Mouse (Mus musculus): ENCODE data around the gene Tinf2. TPM values are rescaled to one million over a fixed set of nuclear protein-coding genes. Genes with fewer than 3 reads are reported as not detected.

Tinf2 gene
- 66.3 TPM for polyA plus RNA-seq (2017; shearing (Covaris generic))

DNA sequence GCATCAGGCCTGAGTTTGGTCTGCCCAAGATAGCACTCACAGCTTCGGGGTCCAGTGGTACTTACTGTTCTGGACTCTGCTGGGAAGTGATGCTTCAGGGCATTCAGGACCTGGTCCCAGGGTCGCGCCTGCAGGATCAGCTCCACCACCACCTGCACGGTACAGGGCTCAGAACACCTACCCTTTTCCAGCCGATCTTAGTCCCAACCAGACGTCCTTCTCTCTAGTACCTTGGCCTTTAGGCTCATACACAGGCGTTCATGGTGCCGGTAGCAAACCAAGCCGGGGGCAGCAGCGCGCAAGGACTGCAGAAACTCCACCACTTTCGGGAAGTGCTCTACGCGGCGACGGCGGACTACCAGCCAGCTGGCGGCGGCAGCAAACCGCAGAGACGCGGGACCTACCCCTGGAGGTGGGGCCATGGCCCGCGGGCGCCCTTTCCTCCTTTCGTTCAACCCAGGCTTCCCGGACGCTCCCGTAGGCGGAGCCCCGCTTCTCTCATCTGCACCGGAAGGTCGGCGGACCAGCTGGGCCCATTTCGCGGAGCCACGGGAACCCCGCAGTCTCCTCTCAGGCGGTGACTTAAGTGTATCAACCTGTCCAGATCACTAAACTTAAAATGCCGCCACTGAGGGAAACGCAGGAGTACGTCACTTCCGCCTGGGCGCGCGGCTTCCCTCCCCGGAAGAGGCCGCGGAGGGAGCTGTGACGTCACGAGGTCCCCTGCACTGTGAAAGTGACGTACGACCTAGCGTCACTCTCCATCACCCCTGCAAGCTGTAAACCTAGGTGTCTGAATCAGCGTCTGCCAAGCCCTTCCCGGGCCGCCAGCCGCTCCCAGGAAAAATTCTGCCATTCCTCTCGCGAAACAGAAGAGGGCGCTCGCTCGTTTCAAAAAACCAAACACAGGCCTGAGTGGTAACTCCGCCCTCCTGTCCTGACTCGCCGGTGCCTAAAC is at the start of gene Tinf2:
TSS of gene Tinf2 (minus strand) at position 661 of the 958 bp plus-strand sequence.

DNA sequence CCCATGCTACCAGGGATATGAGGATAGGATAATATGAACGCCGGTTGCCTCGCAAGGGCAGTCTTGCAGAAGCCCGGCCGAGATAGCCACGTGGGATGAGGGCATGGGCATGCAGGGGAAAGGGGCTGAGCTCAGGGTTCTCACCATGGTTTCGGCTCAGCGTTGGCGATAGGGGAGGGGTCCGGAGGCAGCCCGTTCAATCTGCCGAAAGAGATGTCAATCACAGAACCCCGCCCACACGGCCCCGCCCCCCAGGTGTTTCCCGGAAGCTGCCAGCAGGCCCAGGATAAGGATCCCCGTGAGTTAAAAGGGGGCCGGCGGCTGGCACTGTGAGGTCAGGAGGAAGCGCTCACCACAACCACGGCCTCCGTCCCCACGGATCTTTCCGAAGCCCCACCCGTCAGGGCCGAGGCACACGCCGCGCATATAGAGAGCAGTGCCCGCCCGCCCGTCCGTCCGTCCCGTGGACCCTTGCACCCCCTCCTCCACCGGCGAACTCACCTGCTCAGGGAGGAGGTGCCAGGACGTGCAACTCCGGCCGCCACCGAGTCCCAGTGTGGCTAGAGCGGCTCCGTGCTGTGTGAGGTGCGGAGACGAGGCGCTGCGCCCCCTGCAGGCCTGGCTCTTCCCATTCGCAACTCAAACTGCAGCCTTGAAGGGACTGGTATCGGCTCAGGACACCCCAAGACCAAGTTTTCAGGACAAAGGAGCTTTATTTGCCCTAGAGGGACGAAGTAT is 40.2 kb upstream of the Tinf2 start, which contains the start of gene Rabggta:
TSS of gene Rabggta (minus strand) at position 564 of the 738 bp plus-strand sequence.

GRCm38 (mm10) chr14:55713729-55714122 is 32.1 kb upstream of the Tinf2 start, which contains the start of gene Tgm1:
Tgm1 (minus strand) TSS chr14:55713926.

DNA sequence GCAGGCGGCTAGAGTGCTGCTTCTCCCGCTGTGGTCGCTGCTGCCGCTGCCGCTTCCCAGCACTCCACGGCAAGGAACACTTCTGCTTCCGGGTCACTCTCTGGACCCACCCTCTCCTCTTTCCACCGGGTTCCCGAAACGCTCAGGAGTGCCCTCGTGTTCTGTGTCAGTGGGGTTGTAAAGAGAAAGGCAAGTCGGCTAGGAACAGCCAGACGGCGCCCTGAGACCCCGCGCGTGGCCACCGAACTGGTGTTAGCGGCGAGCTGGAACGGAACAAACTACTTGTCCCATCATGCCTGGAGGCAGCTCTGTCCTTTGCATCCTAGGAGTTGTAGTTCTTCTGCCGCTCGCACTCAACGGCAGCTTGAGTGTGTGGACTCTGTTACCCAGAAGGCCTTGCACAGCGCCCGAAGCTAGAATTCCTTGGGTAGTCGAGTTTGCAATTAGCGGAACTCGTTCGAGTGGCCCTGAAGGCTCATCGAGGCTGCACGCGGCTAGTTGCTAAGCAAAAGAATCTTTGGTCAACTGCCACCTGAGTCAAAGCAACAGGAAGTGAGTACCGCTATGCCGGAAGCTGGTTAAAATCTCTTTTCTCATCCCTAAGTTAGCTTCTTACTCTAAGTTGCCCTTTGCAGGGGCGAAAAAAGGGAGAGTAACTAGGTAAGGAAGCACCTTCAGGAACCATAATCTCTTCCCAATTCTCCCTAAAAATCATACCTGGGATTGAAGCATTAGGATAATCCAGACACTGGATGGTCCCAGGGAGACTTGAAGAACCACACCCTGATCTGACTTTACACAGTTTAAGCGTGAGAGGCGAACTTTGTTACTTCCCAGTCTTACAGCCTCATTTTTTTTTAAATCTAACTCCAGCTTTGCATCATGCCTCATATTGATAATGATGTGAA is 9.5 kb downstream of the Tinf2 start, which contains the start of the genes Gmpr2 and Nedd8:
TSS of gene Gmpr2 (plus strand) at position 109 of the 908 bp plus-strand sequence.
TSS of gene Nedd8 (minus strand) at position 292 of the 908 bp plus-strand sequence.

DNA sequence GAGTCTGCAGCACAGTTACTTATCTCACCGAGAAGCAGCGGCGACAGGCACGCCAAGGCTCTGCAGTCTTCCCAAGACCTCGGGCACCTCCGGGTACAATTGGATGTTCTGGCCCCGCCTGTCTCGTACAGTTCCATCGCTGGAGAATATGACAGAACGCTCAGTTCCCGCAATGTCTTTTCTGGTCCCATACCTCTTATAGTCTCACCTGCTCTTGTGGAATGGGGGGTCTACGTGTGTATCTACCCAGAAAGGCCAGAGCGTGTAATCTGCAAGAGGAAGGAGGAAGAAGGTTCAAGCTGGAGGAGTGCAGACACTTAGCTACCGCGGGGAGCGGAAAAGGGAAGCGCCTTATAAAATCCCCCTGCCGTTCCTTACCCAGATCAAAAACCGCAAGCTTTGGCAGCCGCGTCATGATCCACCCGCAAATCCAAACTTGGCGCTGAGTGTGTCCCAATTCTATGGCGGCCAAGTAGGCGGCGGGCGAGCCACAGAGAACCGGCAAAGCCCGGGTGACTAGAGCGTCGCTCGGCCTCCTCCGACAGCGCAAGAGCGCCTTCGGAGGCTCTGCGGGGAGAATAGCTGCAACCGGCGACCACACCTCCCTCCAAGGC is 21.6 kb downstream of the Tinf2 start, which contains the start of gene Mdp1:
TSS of gene Mdp1 (minus strand) at position 549 of the 614 bp plus-strand sequence.

DNA sequence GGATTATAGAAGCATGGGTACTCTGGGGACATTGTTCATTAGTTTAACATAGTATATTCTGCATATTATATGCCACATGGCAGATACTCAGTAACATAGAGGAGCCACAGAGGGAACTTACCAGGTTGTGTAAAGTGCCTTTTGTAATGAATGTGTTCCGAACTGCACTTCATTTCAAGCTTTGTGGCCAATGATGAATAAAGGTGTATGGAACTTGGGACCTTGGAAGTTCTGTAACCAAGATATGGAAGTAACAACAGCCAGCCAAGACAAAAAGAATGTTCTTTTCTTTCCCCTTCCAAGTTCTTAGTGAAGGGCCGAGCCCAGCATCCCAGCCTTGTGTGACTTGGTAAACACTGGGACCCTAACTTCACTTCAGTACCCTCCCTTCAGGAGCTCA is 31.7 kb downstream of the Tinf2 start, which contains the start of gene Tssk4:
TSS of gene Tssk4 (plus strand) at position 301 of the 400 bp plus-strand sequence.

DNA sequence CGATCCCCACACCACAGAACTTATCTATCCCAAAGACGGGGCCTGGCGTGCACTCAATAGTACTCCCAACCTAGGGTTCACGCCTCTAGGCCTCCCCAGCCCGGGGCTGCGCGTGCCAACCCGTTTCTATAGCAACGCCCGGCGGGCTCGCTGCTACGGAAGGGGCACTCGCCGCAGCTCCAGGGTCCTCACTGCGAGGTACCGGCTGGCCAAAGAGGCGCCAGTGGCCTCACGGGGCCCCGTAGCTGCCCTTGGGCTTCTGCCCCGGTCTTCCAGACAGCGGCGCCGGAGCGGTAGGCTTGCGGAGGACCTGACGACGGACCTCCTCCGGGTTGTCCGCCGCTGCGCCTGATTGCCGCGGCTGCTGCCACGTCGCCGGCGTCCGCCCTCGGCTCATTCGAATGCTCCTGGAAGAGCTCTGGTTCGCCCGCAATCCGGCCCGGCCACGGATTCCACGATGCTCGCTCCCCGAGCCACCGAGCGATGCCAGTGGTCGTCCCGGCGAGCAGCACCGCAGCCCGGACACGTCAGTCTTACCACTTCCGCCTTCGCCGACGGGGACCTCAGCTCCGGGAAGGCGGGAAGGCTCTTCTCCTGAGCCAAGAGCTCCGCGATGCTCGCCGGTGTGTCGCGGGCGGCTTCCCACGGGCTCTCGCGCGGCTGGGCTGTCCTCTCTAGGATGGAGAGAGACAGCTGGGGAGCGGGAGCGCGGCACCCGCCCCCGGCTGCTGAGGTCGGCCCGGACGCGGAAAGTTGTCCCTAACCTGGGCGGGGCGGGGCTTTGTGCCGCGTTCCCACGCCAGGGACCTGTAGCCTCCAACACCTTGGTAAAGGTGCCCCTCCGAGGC is 38.3 kb downstream of the Tinf2 start, which contains the start of gene Tm9sf1:
TSS of gene Tm9sf1 (minus strand) at position 747 of the 848 bp plus-strand sequence.

DNA sequence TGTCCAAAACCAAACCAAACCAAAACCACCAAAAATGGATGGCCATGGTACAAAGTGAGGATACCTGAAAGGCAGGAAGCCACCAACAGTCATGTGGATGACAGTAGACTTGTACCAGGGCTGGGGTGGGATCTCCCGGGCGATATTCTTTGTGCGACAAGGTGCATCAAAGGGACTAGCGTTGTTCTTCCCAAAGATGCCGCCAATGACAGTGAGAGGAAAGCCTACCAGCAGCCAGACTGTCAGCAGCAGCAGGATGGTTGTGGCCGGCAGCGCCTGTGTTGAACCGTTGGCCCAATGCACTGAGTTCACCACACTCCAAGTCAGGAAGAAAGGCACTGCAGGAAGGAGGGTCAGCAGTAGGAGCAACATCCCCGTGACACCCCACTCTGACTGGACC is 43.8 kb downstream of the Tinf2 start, which contains the start of gene Gm49378:
TSS of gene Gm49378 (minus strand) at position 101 of the 400 bp plus-strand sequence.

GRCm38 (mm10) chr14:55635523-55636007 is 46.1 kb downstream of the Tinf2 start, which contains the start of gene Ipo4:
Ipo4 (minus strand) TSS chr14:55635957.

Other genes with a start within 250 kb of the Tinf2 start
- 47.2 TPM for gene Dhrs4, start 203.1 kb downstream of the Tinf2 start, polyA plus RNA-seq (2017; shearing (Covaris generic))
- not detected for gene Carmil3, start 191.2 kb downstream of the Tinf2 start, polyA plus RNA-seq (2017; shearing (Covaris generic))
- not detected for gene Cpne6, start 171.4 kb downstream of the Tinf2 start, polyA plus RNA-seq (2017; shearing (Covaris generic))
- gene Nrl, start 156.8 kb downstream of the Tinf2 start, polyA plus RNA-seq (2017; shearing (Covaris generic)), result 0.12 TPM
- gene Pck2, start 141.6 kb downstream of the Tinf2 start, polyA plus RNA-seq (2017; shearing (Covaris generic)), result 48.4 TPM
- 170 TPM for gene Dcaf11, start 121.8 kb downstream of the Tinf2 start, polyA plus RNA-seq (2017; shearing (Covaris generic))
- gene A730061H03Rik, start 121.4 kb downstream of the Tinf2 start, polyA plus RNA-seq (2017; shearing (Covaris generic)), result 4.8 TPM
- not detected for gene Fitm1, start 106.2 kb downstream of the Tinf2 start, polyA plus RNA-seq (2017; shearing (Covaris generic))
- 1,184 TPM for gene Psme1, start 103.7 kb downstream of the Tinf2 start, polyA plus RNA-seq (2017; shearing (Covaris generic))
- gene Emc9, start 96.5 kb downstream of the Tinf2 start, polyA plus RNA-seq (2017; shearing (Covaris generic)), result 48.1 TPM
- 937 TPM for gene Psme2, start 90.7 kb downstream of the Tinf2 start, polyA plus RNA-seq (2017; shearing (Covaris generic))
- gene Rnf31, start 90.1 kb downstream of the Tinf2 start, polyA plus RNA-seq (2017; shearing (Covaris generic)), result 64.3 TPM
- gene Irf9, start 78.2 kb downstream of the Tinf2 start, polyA plus RNA-seq (2017; shearing (Covaris generic)), result 237 TPM
- gene Rec8, start 63.8 kb downstream of the Tinf2 start, polyA plus RNA-seq (2017; shearing (Covaris generic)), result 8.1 TPM
- 53.3 TPM for gene Ipo4, start 45.9 kb downstream of the Tinf2 start, polyA plus RNA-seq (2017; shearing (Covaris generic))
- gene Gm49378, start 43.9 kb downstream of the Tinf2 start, polyA plus RNA-seq (2017; shearing (Covaris generic)), result 2.8 TPM
- gene Tm9sf1, start 38.0 kb downstream of the Tinf2 start, polyA plus RNA-seq (2017; shearing (Covaris generic)), result 96.0 TPM
- gene Tssk4, start 31.6 kb downstream of the Tinf2 start, polyA plus RNA-seq (2017; shearing (Covaris generic)), result 1.6 TPM
- 112 TPM for gene Mdp1, start 21.3 kb downstream of the Tinf2 start, polyA plus RNA-seq (2017; shearing (Covaris generic))
- 58.4 TPM for gene Gmpr2, start 9.9 kb downstream of the Tinf2 start, polyA plus RNA-seq (2017; shearing (Covaris generic))
- gene Nedd8, start 9.7 kb downstream of the Tinf2 start, polyA plus RNA-seq (2017; shearing (Covaris generic)), result 496 TPM
- gene Tgm1, start 32.1 kb upstream of the Tinf2 start, polyA plus RNA-seq (2017; shearing (Covaris generic)), result 0.26 TPM
- 90.8 TPM for gene Rabggta, start 40.4 kb upstream of the Tinf2 start, polyA plus RNA-seq (2017; shearing (Covaris generic))
- 54.2 TPM for gene Dhrs1, start 63.9 kb upstream of the Tinf2 start, polyA plus RNA-seq (2017; shearing (Covaris generic))
- 12.1 TPM for gene Nop9, start 63.9 kb upstream of the Tinf2 start, polyA plus RNA-seq (2017; shearing (Covaris generic))
- not detected for gene Cideb, start 76.6 kb upstream of the Tinf2 start, polyA plus RNA-seq (2017; shearing (Covaris generic))
- not detected for gene Ltb4r2, start 79.6 kb upstream of the Tinf2 start, polyA plus RNA-seq (2017; shearing (Covaris generic))
- gene Ltb4r1, start 84.1 kb upstream of the Tinf2 start, polyA plus RNA-seq (2017; shearing (Covaris generic)), result 1.4 TPM
- gene Adcy4, start 102.3 kb upstream of the Tinf2 start, polyA plus RNA-seq (2017; shearing (Covaris generic)), result not detected
- gene Ripk3, start 107.0 kb upstream of the Tinf2 start, polyA plus RNA-seq (2017; shearing (Covaris generic)), result 79.6 TPM
- gene Nfatc4, start 141.3 kb upstream of the Tinf2 start, polyA plus RNA-seq (2017; shearing (Covaris generic)), result not detected
- 1.7 TPM for gene Nynrin, start 172.2 kb upstream of the Tinf2 start, polyA plus RNA-seq (2017; shearing (Covaris generic))
- 0.25 TPM for gene Cbln3, start 202.6 kb upstream of the Tinf2 start, polyA plus RNA-seq (2017; shearing (Covaris generic))
- gene Khnyn, start 203.1 kb upstream of the Tinf2 start, polyA plus RNA-seq (2017; shearing (Covaris generic)), result 90.5 TPM
- 86.9 TPM for gene Sdr39u1, start 218.5 kb upstream of the Tinf2 start, polyA plus RNA-seq (2017; shearing (Covaris generic))

All from CD4-positive, CD25-positive, alpha-beta regulatory T cell, adult 9 weeks (primary cell).